Mouse (Mus musculus) liver (tissue): ENCODE results near the gene Cipc.
A peak's percentile ranks its signal among the peaks of the same experiment; 100 is the strongest.

Source experiments
- DNase-seq: peaks from one replicate; pipeline ENCODE4 v3.0.0-alpha.2; 2020; ENCODE audit warnings: mixed read lengths

The Cipc gene

GRCm38 (mm10) chr12:86946862-86947574, at the start of gene Cipc:
Gene Cipc (plus strand): TSS chr12:86947043.
- DNase-seq: peak; percentile 99

- DNase-seq: no peak
Measured at GRCm38 (mm10) chr12:86897769-86898273, 49.0 kb upstream of the Cipc start.

DNA sequence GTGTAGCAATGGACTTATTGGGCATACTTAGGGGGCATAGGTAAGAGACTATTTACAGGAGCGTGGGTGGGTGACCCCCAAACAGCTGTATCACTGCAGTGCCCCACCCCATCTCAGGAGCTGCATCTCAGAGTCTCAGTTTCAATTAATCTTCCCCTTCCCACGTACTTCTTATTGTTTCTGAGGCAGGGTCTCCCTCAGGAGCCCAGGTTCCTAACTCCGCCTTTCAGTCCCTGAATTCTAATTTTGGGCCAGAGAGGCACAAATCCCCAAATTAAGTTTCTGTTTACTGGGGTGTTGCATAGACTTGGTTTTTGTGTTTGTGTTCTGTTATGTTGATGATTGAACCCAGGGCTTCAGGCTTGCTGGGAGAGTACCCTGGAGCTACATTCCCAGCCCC, 48.4 kb upstream of the Cipc start:
- DNase-seq: no peak

DNA sequence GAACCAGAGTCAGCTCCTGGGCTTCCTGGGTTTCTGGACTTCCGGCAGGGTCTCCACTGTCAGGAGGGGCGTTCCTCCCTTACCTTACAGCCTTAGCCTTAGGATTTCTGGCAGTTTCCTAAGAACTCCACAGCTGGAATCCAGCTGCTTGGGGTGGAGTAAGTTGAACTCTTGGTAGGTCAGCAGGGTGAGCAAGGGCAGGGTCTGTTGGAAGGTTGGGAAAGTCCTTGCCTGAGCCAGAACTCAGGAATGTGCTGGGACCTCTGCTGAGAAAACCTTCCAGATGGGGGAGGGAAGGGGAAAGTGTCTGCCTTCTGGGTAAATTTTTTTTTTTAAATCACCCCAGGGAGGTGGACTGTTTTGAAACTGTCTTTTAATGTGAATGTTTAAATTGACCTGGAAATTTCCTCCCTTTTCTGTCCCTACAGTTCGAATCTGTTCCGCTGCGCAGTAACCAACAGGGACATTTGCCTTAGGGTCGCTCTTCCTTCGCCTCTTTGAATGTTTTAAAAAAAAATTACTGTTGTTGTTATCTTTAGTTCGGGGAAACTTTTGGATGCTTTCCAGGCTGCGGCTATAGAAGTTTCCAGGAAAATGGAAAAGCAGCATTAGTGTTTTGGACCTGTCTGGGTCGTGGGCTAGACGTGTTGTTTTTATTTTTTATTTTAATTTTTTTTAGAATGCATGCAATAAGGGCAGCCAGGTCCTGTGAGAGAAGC, 47.2 kb upstream of the Cipc start:
- DNase-seq: no peak

- DNase-seq: no peak
Measured at GRCm38 (mm10) chr12:86903828-86904806, 42.7 kb upstream of the Cipc start.

GRCm38 (mm10) chr12:86905203-86905602, 41.6 kb upstream of the Cipc start:
- peak; percentile 40 for DNase-seq

DNA sequence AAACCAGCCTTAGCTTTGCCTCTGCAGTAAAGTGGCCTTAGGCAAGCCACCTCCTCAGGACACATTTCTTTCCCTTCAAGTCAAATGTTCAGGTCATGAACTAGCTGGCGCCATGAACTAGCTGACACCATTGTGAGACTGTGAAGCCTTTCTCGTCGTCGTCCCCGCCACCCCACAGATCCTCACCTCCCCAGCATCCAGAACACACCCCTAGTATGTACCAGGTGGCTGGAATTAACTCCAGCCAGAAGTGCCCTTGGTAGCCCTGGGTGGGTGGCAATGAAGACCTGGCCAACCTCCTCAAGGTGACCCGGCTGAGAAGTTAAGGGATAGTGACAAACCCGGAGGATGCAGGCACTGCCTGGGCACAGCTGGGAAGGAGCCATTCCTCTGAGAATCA, 41.0 kb upstream of the Cipc start:
- no peak for DNase-seq

GRCm38 (mm10) chr12:86906395-86906794, 40.4 kb upstream of the Cipc start:
- peak; percentile 83 for DNase-seq

DNA sequence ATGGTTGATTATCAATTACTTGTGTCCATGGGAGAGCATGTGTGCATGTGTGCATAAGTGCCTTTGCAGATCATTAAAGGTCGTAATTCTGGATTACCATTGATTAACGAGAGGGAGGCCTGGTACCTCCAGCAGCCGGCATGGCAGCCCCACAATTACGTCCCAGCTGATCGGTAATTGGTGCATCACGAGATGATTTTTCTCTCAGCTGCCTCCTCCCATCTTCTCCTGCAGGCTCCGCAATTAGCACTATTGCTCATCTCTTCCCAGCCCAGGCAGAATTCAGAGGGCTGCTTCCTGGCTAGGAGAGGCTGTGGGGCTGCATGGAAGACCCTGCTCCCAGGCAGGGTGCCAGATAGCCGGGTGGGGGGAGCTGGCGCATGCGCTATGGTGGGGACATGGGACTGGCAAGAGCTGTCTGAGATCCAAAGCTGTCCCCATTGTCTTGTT, 35.3 kb upstream of the Cipc start:
- DNase-seq: no peak

GRCm38 (mm10) chr12:86912335-86913093, 34.3 kb upstream of the Cipc start:
- DNase-seq: no peak

- DNase-seq: no peak
Measured at GRCm38 (mm10) chr12:86914351-86914750, 32.5 kb upstream of the Cipc start.

DNA sequence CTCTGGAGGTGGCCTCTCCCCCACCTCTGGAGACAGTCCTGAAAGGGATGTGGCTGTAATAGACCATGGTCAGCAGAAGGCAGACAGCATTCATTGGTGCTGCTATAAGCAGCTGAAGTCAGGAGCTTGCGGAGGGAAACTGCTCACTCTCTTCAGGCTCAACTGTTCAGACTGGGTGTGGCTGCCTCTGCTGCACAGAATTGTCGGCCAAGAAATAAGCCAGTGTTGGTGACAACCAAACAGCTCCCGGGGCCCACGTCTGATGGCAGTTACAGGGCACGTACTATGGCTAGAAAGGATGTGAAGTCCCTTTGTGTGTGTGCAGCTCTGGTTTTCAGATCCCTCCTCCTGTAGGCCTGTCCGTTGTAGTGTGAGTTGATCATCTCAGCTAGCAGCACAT, 32.1 kb upstream of the Cipc start:
- no peak for DNase-seq

DNA sequence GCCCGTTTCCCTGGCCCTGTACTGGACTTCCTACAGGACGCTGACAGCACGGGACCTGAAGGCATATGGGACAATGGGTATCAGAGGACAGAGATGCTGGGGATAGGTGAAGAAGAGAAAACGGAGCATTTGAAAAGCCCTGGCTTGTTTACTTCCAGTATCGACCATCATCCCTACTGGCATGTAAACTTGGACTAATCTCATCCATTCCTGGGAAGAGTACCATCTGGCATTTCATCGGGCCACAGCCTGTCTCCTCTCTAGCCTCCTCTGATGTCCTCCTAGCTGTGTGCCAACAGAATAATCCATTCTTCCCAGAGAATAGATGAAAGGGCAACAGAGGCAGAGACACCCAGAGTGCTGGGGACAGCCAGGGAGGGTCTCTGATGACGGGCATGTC, 31.2 kb upstream of the Cipc start:
- DNase-seq: no peak

DNA sequence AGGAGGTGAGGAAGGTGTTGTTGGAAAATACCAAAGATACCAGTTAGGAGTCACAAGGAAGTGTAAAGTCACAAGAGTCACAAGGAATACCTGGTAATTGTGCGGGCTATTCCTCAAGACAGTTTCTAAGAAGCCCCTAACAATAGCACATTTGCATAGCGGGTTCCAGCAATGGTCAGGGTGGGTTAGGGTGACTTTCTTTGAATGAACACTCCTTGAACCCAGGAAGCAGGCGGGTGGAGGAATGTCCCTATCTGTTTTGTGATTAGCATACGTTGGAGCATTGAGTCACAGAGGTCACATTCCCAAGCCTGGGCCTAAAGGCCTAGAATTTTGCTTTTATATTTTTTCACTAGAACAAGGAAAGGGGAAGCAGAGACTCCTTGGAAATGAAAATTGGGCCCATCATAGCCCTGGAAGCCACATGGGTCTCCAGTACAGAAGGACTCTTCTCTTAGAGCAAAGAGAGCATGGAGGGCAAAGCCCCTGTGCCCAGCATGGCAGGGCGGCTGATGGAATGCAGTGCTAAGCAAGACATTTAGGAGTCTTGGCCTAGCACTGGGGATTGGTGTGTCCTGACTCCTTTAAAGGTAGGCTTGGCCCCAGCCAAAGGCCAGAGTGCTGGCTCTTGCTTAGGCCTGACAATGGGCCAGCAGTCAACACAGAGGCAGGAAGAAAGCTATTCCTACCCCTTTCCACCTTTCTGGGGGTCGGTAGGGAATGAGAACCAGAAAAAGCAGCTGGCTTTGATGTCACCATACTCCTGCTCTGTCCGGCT, 29.9 kb upstream of the Cipc start:
- DNase-seq: no peak

- peak; percentile 53 for DNase-seq
Measured at GRCm38 (mm10) chr12:86918361-86918967, 28.4 kb upstream of the Cipc start.

DNA sequence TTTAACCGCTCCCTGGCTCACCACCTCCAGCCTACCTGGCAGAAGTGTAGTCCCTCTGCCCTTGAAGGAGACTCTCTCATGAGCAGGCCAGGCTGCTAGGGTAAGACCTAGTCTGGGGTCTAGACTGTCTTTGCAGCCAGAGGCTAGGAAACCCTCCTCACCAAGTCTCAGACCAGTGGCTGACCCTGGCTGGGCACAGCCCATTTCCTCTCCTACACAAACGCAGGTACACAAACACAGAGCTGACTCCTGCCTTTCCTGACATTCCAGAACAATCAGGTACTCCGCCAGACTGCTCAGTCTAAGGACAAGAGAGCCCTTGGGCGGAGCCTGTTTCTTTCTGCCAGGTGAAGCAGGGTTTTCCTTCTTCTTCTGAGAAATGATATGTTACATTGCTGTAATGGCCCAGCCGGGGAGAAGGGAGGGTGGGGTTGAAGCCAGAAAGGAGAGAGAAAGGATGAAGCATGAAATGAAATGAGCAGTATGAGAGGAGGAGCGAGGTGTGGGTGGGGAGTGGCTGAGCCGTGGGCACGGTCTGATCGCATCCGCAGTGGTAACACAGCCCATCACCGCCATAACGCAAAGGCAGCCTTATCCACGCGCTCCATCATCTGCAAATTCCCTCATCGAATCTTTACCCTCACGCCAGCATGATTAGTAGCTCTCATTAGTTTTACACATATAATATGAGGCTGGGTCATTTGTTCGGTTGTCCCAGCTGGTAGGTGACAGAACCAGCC, 27.7 kb upstream of the Cipc start:
- DNase-seq: no peak

- DNase-seq: peak; percentile 60
Measured at GRCm38 (mm10) chr12:86923837-86924236, 23.0 kb upstream of the Cipc start.

DNA sequence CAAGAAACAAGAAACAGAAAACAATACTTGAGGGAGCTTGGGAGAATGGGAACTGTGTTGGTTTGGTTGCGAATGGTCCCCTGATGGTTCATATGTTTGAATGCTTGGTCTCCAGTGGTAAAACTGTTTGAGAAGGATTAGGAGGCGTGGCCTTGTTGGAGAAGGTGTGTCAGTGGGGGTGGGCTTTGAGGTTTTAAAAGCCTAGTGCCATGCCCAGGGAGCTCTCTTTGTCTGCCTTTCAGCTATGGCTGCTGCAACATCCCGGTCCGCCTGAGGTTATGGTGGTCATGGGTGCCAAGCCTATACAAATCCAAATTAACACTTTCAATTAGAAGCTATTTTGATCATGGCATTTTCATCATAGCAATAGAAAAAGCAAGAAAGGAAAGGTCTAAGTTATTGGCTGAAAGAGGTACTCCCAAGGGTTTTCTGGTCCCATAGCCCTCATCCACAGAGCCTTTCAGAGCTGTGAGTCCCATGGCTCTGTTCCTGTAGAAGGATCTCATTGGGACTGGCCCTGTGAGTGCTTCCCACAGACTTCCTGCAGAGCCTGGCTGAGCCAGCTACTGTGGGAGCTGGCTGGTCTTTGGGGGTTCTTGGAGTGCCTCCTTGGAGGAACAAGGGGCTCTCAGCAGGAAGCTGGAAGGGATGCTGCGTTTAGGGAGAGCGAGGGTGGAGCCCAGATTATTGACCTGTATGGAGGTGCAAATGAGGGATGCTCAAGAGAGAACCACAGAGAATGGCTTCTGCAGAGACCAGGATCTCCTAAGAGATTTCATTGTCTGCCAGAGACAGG, 15.7 kb upstream of the Cipc start:
- no peak for DNase-seq

GRCm38 (mm10) chr12:86931919-86932574, 14.8 kb upstream of the Cipc start:
- DNase-seq: no peak
